Mouse (Mus musculus) small intestine, adult 2 months (tissue): ENCODE data around the gene Nlrp9b. TPM values are rescaled to one million over a fixed set of nuclear protein-coding genes. Genes with fewer than 3 reads are reported as not detected.

Experiments
- H3K27ac ChIP-seq: fragments of 200-500 bp; 2 replicates; pipeline ENCODE4 v1.5.1; 2012; ENCODE audit warnings: low read depth, low read length, control low read depth, inconsistent platforms; ENCODE audit not compliant: insufficient read depth
- H3K27me3 ChIP-seq: fragments of 200-500 bp; 2 replicates; pipeline ENCODE4 v1.6.1; 2012; ENCODE audit warnings: mild to moderate bottlenecking, moderate library complexity, low read length, inconsistent platforms; ENCODE audit not compliant: control insufficient read depth, insufficient read depth
- H3K36me3 ChIP-seq: fragments of 200-500 bp; 2 replicates; pipeline ENCODE4 v1.6.1; 2012; ENCODE audit warnings: mild to moderate bottlenecking, low read length, control low read depth, inconsistent platforms; ENCODE audit not compliant: control insufficient read depth, insufficient read depth
- H3K4me1 ChIP-seq: fragments of 200-500 bp; 2 replicates; pipeline ENCODE4 v1.6.1; 2012; ENCODE audit warnings: low read length, inconsistent platforms, mixed read lengths; ENCODE audit not compliant: control insufficient read depth, insufficient read depth, insufficient read length
- H3K4me3 ChIP-seq: fragments of 200-500 bp; 2 replicates; pipeline ENCODE4 v1.5.1; 2012; ENCODE audit warnings: low read depth, mild to moderate bottlenecking, control low read depth, inconsistent platforms, low read length, moderate library complexity
- CTCF ChIP-seq: fragments of 200-500 bp; IDR thresholded peaks from 2 replicates; pipeline ENCODE4 v1.5.1; 2012; ENCODE audit warnings: low read depth, mild to moderate bottlenecking, control low read depth, inconsistent platforms, low read length, moderate library complexity, mixed read lengths; ENCODE audit not compliant: insufficient replicate concordance, insufficient read length; ENCODE audit errors: extremely low read depth
- POLR2A ChIP-seq: fragments of 200-500 bp; IDR thresholded peaks from 2 replicates; pipeline ENCODE4 v1.6.1; 2012; ENCODE audit warnings: low read depth, mild to moderate bottlenecking, control low read depth, inconsistent platforms, low read length, moderate library complexity
- WGBS: fragments of 180-500 bp; shearing (Covaris S2); methylation state at CpG from one replicate; pipeline ENCODE4 v1.1.7; 2018; 5-methylcytosine and 5-hydroxymethylcytosine counted together
- polyA plus RNA-seq: library from polyadenylated mRNA; depleted of rRNA; stranded (reverse); fragments of >200 nt; gene quantifications from 2 replicates; pipeline ENCODE4 v1.2.3, GENCODE M21; 2012

Gene Nlrp9b
- polyA plus RNA-seq, 1 experiment, result 6.6 TPM

DNA sequence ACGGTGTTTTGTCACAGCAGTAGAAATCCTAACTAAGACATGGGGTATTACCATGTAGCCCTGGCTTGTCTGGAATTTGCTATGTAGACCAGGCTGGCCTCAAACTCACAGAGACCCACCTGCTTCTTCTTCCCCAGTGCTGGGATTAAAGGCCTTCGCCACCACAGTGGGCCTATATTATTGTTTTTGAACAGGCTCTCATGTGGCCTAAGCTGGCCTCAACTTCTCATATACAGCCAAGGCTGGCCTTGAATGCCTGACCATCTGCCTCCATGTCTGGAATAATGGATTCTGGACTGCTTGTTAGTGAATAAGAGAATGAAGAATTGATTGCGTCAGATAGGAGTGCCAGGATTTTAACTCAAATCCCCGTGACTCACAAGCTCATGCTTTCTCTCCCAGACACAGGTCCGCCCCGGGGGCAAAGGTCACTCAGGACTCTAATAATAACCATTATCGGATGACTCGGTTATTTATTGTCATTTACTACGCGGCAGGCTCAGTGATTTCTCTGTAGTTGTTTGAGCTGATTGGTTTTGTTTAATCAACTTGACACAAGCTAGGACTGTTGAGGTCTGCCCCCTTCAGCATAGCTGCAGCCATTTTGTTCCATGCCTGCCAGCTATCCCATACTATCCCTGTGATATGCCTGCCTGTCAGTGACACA, 38.8 kb upstream of the Nlrp9b start:
- Histone ChIP-seq H3K27ac (peak overlapping the region; percentile 82), H3K36me3 (peaks cover 2% of the 10 kb centered on the region; the same call in 1 of the 2 replicates), H3K4me3 (no peak overlapping the region), H3K27me3 (no peaks in the 10 kb centered on the region), H3K4me1 (peaks cover 27% of the 10 kb centered on the region)
- TF ChIP-seq CTCF, result no peak
- no peak for TF ChIP-seq POLR2A
- WGBS, result 35% methylated on average over 10 of the region's 10 CpGs

GRCm38 (mm10) chr7:19953054-19953453, 38.2 kb upstream of the Nlrp9b start:
- Histone ChIP-seq H3K4me3 (no peak overlapping the region), H3K27ac (peak overlapping the region; percentile 72), H3K27me3 (no peaks in the 10 kb centered on the region), H3K36me3 (peaks cover 2% of the 10 kb centered on the region; the same call in 1 of the 2 replicates), H3K4me1 (peaks cover 27% of the 10 kb centered on the region)
- WGBS, result 43% methylated on average over 9 of the region's 9 CpGs
- TF ChIP-seq CTCF, result no peak
- TF ChIP-seq POLR2A, result no peak

- H3K27me3 ChIP-seq, result no peaks in the 10 kb centered on the region
- TF ChIP-seq POLR2A (no peak), CTCF (no peak)
- H3K4me3 ChIP-seq, result no peak overlapping the region
- H3K27ac ChIP-seq, result no peak overlapping the region
- no peaks in the 10 kb centered on the region for H3K36me3 ChIP-seq
- H3K4me1 ChIP-seq, result peaks cover 24% of the 10 kb centered on the region
- WGBS, result 84% methylated on average over 4 of the region's 4 CpGs
Observed at GRCm38 (mm10) chr7:19955861-19956260, 35.4 kb upstream of the Nlrp9b start.

- H3K4me1 ChIP-seq, result peaks cover 24% of the 10 kb centered on the region
- 2% methylated on average over 7 of the region's 7 CpGs for WGBS
- TF ChIP-seq CTCF (peak; percentile 88; the same call in 1 of the 2 replicates), POLR2A (no peak)
- H3K36me3 ChIP-seq, result no peaks in the 10 kb centered on the region
- H3K27ac ChIP-seq, result no peak overlapping the region
- no peaks in the 10 kb centered on the region for H3K27me3 ChIP-seq
- H3K4me3 ChIP-seq, result no peak overlapping the region
Observed at GRCm38 (mm10) chr7:19956341-19956781, 34.9 kb upstream of the Nlrp9b start.

GRCm38 (mm10) chr7:19962423-19962822, 28.8 kb upstream of the Nlrp9b start:
- H3K27me3 ChIP-seq, result no peaks in the 10 kb centered on the region
- peaks cover 31% of the 10 kb centered on the region for H3K4me1 ChIP-seq
- 20% methylated on average over 1 of the region's 1 CpGs for WGBS
- TF ChIP-seq CTCF, result no peak
- no peak; the same call in 1 of the 2 replicates for TF ChIP-seq POLR2A
- peak overlapping the region; percentile 97 for H3K27ac ChIP-seq
- H3K4me3 ChIP-seq, result no peak overlapping the region
- no peaks in the 10 kb centered on the region; the same call in 1 of the 2 replicates for H3K36me3 ChIP-seq

DNA sequence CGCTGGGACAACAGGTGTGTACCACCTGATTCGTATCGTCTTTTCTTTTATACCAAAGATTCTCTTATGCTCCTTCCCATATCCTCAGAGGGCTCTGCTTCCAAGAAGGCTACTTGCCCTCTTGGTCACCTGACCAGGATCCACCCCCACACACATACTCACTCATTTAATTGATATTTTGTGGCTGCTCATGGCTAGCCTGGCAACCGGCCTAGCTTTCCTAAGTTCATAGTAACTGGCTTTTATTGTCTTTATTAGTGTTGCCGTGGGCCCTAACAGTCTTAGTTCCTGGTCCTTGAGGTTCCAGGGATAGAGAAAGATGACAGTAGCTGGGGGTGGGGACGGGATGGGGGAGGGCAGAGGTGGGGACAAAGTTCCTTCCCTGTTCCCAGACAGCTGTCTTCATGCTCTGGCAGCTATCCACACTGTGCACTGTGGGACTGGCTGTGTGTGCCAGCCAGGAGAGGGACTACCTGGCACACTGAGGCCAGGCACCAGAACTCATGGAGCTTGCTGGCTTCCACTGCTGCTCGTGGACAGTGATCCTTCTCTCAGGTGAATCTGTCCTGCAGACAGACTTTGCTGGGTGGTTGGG, 26.2 kb upstream of the Nlrp9b start, which contains the start of gene Ceacam20:
Ceacam20 (plus strand) TSS at position 428 of the 595 bp plus-strand sequence.
- no peak for TF ChIP-seq CTCF
- peak; percentile 86; the same call in 1 of the 2 replicates for TF ChIP-seq POLR2A
- 37% methylated on average over 7 of the region's 7 CpGs for WGBS
- H3K4me1 ChIP-seq, result peaks cover 28% of the 10 kb centered on the region
- peak within 1 kb of the TSS; percentile 92 for H3K27ac ChIP-seq
- no peaks in the 10 kb centered on the region for H3K27me3 ChIP-seq
- peak within 1 kb of the TSS; percentile 63 for H3K4me3 ChIP-seq
- peaks cover 8% of the 10 kb centered on the region for H3K36me3 ChIP-seq

GRCm38 (mm10) chr7:19969106-19969505, 22.2 kb upstream of the Nlrp9b start:
- H3K36me3 ChIP-seq, result peaks cover 17% of the 10 kb centered on the region
- no peak overlapping the region for H3K27ac ChIP-seq
- H3K4me1 ChIP-seq, result peaks cover 22% of the 10 kb centered on the region
- no peaks in the 10 kb centered on the region for H3K27me3 ChIP-seq
- TF ChIP-seq CTCF (no peak), POLR2A (no peak)
- 82% methylated on average over 3 of the region's 3 CpGs for WGBS
- no peak overlapping the region for H3K4me3 ChIP-seq
